Mouse (Mus musculus) MEL (cell line): Measurements from ENCODE around the gene Dcst1.

Experiments
- BHLHE40 ChIP-seq: IDR thresholded peaks from 2 replicates; pipeline ENCODE4 v1.6.1; 2012; ENCODE audit warnings: low read depth, mild to moderate bottlenecking, inconsistent platforms, low read length, improper control_type of control experiment, borderline replicate concordance
- CTCF ChIP-seq, 3 experiments: IDR thresholded peaks in 2 of 3; conservative IDR thresholded peaks in 1 of 3; 2 replicates each; pipeline ENCODE4 v1.5.1; 2011 to 2012; ENCODE audit warnings: low read length in 3 of 3, low read depth in 2 of 3, mild to moderate bottlenecking in 2 of 3, improper control_type of control experiment in 1 of 3, inconsistent platforms in 1 of 3, mixed read lengths in 1 of 3, moderate library complexity in 1 of 3; ENCODE audit not compliant: control insufficient read depth in 1 of 3, insufficient read depth in 1 of 3, poor library complexity in 1 of 3, severe bottlenecking in 1 of 3
- EP300 ChIP-seq, 2 experiments: IDR thresholded peaks; 2 replicates each; pipeline ENCODE4 v1.6.1; 2011; ENCODE audit warnings: improper control_type of control experiment in 2 of 2, low read length in 2 of 2, low read depth in 1 of 2, mild to moderate bottlenecking in 1 of 2
- GABPA ChIP-seq: IDR thresholded peaks from 2 replicates; pipeline ENCODE4 v1.6.1; 2012; ENCODE audit warnings: low read depth, mild to moderate bottlenecking, inconsistent platforms, low read length, improper control_type of control experiment, moderate library complexity
- GATA1 ChIP-seq: IDR thresholded peaks from 2 replicates; pipeline ENCODE4 v1.6.1; 2011; ENCODE audit warnings: low read depth, low read length, improper control_type of control experiment
- JUND ChIP-seq: IDR thresholded peaks from 2 replicates; pipeline ENCODE4 v1.6.1; 2011; ENCODE audit warnings: low read depth, mild to moderate bottlenecking, improper control_type of control experiment, low read length
- KAT2A ChIP-seq: conservative IDR thresholded peaks from 2 replicates; pipeline ENCODE4 v1.6.1; 2012; ENCODE audit warnings: low read depth, low read length, improper control_type of control experiment, inconsistent platforms
- MEF2A ChIP-seq: IDR thresholded peaks from 2 replicates; pipeline ENCODE4 v1.6.1; 2014; ENCODE audit warnings: low read depth, mild to moderate bottlenecking, inconsistent platforms, low read length, improper control_type of control experiment; ENCODE audit not compliant: poor library complexity, insufficient replicate concordance, severe bottlenecking; ENCODE audit errors: extremely low read depth
- NELFE ChIP-seq: IDR thresholded peaks from 2 replicates; pipeline ENCODE4 v1.6.1; 2011; ENCODE audit warnings: low read depth, low read length, improper control_type of control experiment
- POLR2A ChIP-seq, 2 experiments: IDR thresholded peaks; 2 replicates each; pipeline ENCODE4 v1.6.1; 2011 to 2012; ENCODE audit warnings: low read length in 2 of 2, mild to moderate bottlenecking in 2 of 2, control low read depth in 1 of 2, improper control_type of control experiment in 1 of 2, low read depth in 1 of 2, moderate library complexity in 1 of 2; ENCODE audit not compliant: control insufficient read depth in 1 of 2, insufficient read depth in 1 of 2, poor library complexity in 1 of 2
- POLR2AphosphoS2 ChIP-seq: IDR thresholded peaks from 2 replicates; pipeline ENCODE4 v1.6.1; 2011; ENCODE audit warnings: low read length, improper control_type of control experiment
- RAD21 ChIP-seq: IDR thresholded peaks from 2 replicates; pipeline ENCODE4 v1.6.1; 2011; ENCODE audit warnings: mild to moderate bottlenecking, low read depth, low read length, improper control_type of control experiment
- ZC3H11A ChIP-seq: IDR thresholded peaks from 2 replicates; pipeline ENCODE4 v1.6.1; 2012; ENCODE audit warnings: low read depth, mild to moderate bottlenecking, inconsistent platforms, low read length, improper control_type of control experiment

GRCm38 (mm10) chr3:89322131-89322500 lies 42.9 kb downstream of the Dcst1 start:
- TF ChIP-seq POLR2AphosphoS2 (no peak), CTCF (IDR thresholded peaks at IDR 0.05 in 2 of 3, conservative IDR thresholded peaks at IDR 0.05 in 1 of 3; ENCODE audit: control insufficient read depth in 1 of 3, insufficient read depth in 1 of 3, low read depth in 2 of 3, low read length in 3 of 3, poor library complexity in 1 of 3, severe bottlenecking in 1 of 3) (no peak), POLR2A (IDR thresholded peaks at IDR 0.05; ENCODE audit: control insufficient read depth in 1 of 2, insufficient read depth in 1 of 2, low read depth in 1 of 2, low read length in 2 of 2, poor library complexity in 1 of 2) (no peak), NELFE (no peak), KAT2A (no peak), RAD21 (no peak), EP300 (IDR thresholded peaks at IDR 0.05; ENCODE audit: low read depth in 1 of 2, low read length in 2 of 2) (no peak), GATA1 (no peak), JUND (no peak), BHLHE40 (no peak), MEF2A (no peak), ZC3H11A (no peak), GABPA (no peak)
